Mouse (Mus musculus) effector memory CD4-positive, alpha-beta T cell, adult 7 months (primary cell): ENCODE results near the gene Klhl24. TPM values are rescaled to one million over a fixed set of nuclear protein-coding genes. Genes with fewer than 3 reads are reported as not detected.

Source experiments
- polyA plus RNA-seq: library from polyadenylated mRNA; unstranded; fragments of 100-300 nt; shearing (Covaris generic); gene quantifications from one replicate; pipeline ENCODE4 v1.2.1, GENCODE M21; 2017

Klhl24 gene
- polyA plus RNA-seq = 123 TPM

DNA sequence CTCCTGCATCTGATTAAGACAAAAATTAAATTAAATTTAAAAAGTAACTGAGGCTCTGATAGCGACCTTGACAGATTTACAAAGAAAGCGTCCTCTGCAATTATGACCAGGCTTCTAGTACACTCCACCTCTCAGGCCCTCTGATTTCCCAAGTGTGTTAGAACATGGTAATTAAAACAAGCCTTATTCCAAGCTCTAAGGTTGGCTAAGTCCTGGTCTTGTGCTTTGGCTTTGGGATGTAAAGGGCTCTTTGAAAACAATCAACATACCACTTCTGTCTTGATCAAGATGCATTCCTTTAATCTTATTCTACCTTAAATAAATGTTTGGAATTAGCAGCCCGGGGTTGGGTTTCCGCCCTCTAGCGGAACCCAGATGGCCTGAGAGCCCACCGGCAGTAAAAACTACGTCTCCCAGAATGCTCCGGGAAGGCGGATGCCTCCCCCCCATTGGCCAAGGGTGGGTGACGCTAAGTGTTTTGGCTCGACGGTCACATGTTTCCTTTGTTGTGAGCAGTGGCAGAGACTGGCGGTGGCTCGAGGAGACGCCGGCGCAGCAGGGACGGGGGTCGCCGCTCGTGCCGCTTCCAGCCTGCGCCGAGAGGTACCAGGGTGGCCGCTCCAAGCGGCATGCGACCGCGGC is at the start of gene Klhl24:
Gene Klhl24 (plus strand): TSS at position 474 of the 642 bp plus-strand sequence.

DNA sequence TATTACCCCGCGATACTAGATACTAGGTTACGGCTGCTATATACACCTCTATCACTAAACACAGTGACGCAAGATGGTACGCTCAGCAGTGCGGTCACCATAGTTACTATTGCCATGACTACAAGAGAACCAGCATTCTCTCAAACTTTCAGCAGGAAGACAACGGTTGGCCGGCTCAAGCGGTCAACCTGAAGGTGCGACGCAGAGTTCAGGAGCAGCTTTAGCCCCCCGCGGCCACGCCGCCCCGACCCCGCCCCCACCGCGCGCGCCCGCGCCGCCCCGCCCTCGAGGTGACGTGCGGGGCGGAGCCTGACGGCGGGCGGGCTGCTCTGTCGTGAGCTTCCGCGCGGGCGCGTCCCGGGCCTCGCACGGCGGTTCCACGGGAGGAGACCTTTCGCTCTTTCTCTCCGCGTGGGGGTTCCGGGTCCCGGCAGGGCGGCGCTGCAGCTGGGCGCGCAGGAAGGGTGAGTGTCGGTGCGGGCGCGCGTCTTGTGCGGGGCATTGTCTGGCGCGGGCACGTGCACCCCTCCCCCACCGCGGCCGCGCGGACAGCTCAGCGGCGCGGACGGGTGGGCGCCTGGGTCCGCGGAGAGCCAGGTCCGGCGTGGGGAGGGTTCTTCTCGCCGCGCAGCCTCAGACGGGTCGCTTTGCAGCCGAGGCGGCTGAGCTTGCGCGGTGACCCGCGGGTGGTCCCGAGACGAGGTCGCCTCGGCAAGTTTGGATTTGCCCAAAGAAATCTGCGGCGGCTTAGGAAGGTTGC is 43.6 kb downstream of the Klhl24 start, which contains the start of gene Yeats2:
Gene Yeats2 (plus strand): TSS at position 292 of the 760 bp plus-strand sequence.

Other genes with a start within 250 kb of the Klhl24 start
- gene Klhl6, start 114.5 kb upstream of the Klhl24 start, polyA plus RNA-seq = 234 TPM
- 25.2 TPM for gene Yeats2, start 43.5 kb downstream of the Klhl24 start, polyA plus RNA-seq
- not detected for gene Map6d1, start 143.8 kb downstream of the Klhl24 start, polyA plus RNA-seq
- 64.9 TPM for gene Parl, start 204.8 kb downstream of the Klhl24 start, polyA plus RNA-seq
- gene Cyp2ab1, start 227.9 kb downstream of the Klhl24 start, polyA plus RNA-seq = not detected